Mouse (Mus musculus) T-helper 2 cell (primary cell): ENCODE results near the gene Slit3.

Experiments
- in situ Hi-C: fragments of 300-600 bp; cut with MboI, MseI; formaldehyde crosslinking; loops from one replicate; pipeline ENCODE4 v1.15.1; 2025; ENCODE audit warnings: high pct_unique_total_duplicates

Gene Slit3

DNA sequence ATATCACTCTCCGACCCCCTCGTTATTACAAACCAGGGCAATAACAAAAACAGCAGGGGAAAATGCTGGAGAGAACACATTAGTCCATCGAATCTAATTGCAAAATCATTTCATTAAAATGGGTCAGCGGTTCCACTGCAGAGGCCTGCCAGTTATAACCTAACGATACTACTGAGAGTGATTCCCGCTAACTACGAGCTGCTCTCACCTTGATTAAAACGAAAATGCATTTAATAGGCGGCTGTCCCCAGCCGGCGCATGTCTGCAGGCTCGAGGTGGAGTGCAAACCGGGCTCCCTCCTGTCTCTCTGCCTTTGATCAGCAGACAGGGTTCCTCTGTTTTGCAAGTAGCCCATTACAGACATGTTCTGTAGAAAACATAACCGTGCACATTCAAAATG, 498.4 kb downstream of the Slit3 start:
- in situ Hi-C loops, result no loop called here

DNA sequence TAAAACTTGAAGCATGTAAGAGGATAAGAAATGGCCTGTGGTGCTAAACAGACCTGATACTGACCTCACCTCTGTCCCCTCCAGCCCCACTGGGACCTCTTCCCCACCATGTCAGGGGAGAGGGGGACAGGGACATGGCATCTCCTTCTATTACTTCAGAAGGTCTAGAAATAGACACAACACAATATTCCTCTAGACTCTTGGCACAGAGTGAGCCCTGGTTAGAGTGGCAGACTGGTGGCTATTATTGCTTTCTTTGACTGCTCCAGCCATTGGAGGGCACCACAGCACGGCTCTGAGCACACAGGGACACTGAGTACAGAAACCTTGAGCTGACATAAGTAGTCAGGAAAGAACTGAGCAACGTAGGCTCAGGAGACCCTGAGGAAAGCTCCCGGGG, 501.7 kb downstream of the Slit3 start:
- in situ Hi-C loops, result no loop called here

GRCm38 (mm10) chr11:35624515-35625270, 503.7 kb downstream of the Slit3 start:
- in situ Hi-C loops, result no loop called here

DNA sequence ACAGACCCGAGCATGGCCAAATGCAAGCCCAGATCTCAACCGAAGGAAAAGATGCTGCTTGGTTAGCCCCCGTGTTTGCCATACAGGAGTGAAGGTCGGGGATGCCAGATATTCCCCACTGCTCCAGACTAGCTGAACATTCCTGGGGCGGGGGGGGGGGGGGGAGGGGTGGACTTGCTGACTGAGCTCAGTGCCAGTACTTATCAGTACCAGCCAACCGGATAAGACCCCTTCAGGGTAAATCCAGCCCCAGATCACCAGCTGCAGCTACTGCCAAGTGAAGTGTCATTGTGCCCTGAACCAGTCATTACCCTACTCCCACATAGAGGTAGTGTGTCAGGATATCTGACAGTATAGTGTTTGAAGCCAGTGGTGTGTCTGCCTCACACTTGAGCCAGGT, 504.6 kb downstream of the Slit3 start:
- in situ Hi-C loops, result no loop called here

DNA sequence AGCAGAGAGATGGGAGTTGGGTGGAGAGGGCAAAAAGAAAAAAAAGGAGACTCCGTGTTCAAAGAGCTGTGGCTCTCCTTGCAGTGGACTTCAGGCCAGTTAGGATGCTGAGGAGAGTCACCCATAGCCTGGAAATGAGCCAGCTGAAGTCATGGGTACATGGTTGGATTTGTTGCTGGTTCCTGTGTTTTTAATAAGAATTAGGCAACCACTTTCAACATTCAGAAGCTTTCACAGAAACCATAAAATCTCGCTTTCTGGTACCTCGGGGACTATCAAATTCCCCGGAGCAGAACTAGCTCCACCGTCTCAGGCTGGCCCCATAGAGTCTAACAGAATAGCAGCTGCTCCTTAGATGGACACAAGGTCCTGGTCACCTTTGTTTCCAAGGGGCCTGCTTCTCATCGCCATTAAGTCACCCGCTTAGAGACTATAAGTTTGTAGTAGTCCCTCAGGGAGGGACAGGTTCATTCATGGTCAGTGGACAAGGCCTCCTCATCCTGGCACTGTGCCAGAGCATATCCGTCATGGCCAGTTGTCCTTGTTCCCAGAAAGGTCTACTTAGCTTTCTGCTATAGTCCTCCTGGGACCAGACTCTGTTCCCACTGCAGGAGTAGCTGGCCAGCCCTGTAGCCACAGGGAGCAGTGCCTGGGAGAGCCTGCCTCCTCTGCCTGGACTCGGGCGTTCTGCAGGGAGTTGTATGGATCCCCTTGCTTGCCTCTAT, 505.3 kb downstream of the Slit3 start:
- in situ Hi-C loops, result no loop called here

DNA sequence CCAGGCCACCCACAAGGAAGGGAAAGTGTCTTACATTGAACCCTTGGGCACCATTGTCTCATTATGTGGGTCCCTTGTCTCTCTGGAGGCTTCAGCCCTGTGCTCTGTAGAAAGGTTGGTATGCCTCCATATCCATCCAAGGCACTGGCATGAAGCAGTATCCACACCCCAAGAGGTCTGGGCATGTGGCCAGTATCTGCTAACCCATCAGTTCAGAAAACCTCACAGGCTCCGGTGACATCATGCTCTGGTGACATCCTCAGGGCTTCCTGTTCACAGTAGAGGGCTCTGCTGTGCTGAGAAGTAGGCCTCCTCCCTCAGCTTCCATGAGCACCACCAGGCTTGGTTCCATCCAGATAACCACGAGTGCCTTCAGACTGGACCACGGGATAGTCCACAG, 506.8 kb downstream of the Slit3 start:
- in situ Hi-C loops, result no loop called here

GRCm38 (mm10) chr11:35632262-35632661, 511.2 kb downstream of the Slit3 start:
- in situ Hi-C loops, result no loop called here

- in situ Hi-C loops, result no loop called here
Observed at GRCm38 (mm10) chr11:35637102-35637501, 516.1 kb downstream of the Slit3 start.

DNA sequence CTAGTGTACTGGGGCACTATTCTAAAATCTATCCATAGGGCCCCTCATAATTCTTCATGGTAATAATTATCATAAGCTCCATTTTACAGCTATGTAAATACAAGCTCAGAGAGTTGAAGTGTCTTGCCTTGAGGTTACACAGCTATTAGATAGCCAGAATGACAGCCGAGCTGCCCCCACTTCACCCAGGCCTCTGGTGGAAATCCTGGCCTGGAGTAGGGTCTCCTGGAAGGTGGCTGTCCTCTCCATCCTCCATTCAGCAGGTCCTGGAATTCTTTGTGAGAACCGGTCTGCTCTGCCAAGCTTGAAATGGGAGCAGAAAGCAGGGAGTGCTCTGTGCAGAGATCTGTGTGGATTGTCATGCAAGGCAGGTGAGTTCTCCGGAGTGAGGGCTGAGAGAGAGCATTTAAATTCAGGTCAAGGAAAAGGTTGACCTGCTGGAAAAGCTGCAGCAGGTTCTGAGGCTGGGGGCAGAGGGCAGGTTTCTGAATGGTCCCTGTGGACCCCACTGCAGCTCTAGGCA, 517.9 kb downstream of the Slit3 start:
- in situ Hi-C loops, result no loop called here

GRCm38 (mm10) chr11:35639428-35639827, 518.4 kb downstream of the Slit3 start:
- in situ Hi-C loops, result no loop called here

- in situ Hi-C loops, result no loop called here
Observed at GRCm38 (mm10) chr11:35651286-35651685, 530.3 kb downstream of the Slit3 start.

DNA sequence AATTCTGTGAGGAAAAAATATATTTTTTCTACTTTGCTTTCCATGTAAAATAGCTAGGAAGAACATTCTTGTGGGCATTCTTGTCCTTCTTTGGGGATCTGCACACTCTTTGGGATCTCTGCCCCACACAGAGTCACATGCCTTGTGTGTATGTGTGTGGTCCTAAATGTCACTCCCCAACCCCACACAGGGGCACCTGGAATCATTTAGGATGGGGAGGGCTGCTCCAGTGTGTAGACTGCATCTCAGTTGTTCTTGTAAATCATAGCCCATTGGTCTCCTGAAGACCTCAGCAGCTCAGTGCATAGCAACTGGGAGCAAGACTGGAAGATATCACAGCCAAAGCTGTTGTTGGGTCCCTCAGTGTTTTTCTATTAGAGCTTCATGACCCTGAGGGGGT, 534.8 kb downstream of the Slit3 start:
- in situ Hi-C loops, result no loop called here

DNA sequence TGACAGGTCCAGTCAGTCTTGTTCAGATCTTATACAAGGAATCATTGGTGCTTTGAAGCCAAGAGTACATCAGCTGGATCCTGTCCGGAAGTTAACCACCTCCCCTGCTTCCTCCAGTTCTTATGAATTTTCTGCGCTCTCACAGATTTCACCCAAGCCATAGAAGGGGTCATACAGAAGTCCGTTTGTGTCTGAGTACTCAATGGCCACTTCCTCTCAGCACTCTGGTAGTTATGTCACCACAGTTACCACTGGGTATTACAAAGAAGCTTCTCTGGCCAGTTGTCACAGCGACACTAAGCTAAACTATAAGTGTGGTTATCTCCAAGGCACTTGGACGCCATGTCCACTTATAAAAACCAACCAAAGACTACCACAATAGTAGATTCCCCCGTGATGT, 536.6 kb downstream of the Slit3 start:
- in situ Hi-C loops, result no loop called here

- in situ Hi-C loops, result no loop called here
Observed at GRCm38 (mm10) chr11:35660967-35661366, 539.9 kb downstream of the Slit3 start.

DNA sequence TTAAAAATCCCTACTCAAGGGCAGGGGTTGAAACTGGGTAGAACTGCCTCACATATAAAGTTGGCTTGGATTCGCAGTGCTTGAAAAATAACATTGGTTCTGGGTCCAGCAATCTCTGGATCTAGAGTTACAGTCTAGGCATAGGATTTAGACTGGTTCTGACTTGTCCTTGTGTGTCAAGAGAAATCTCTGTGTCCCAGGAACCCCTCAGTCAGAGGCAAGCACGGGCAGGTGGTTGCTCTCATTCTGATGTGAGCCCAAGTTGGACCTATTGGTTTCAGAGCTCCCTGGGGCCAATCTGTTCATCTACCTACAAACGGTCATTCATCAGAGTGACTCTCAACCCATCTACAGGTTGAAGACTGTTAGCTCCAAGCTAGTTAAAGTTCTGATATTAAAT, 541.9 kb downstream of the Slit3 start:
- in situ Hi-C loops, result no loop called here

DNA sequence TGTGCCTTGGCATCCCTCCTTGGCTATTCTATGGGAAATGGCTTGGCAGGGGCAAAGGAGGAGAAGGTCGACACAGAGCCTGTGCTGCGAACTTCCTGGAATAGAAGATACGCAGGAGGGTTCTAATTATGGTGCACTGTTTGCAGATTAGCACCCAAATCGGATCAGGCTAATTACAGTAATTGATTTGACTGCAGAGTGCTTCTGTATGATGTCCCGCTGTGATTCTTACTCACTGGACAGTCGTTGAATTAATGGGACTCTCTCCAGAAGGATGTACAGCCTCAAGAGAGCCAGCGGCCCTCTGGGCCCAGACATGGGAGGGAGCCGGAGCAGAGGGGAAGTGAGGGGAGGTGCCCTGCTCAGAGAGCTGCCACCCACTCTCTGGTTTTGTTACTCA, 542.6 kb downstream of the Slit3 start:
- in situ Hi-C loops, result no loop called here

DNA sequence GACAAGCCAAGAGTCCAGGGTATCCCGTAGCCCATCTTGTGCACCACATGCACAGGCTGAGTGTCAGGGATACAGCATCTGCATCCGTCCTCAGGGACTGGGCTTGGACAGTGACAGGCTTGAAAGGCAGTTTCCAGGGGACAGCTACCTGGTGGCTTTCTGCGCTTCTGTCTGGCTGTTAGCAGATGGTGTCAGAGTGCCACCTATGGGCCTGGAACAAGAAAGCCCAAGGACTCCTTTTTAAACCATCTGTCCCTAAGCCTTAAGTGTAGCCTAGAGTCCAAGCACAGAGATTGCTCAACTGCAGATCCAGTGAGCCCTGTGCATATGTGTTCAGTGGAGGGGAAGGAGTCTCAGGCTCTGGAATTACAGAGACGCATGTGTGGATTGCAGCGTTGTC, 544.0 kb downstream of the Slit3 start:
- in situ Hi-C loops, result no loop called here

- in situ Hi-C loops, result no loop called here
Observed at GRCm38 (mm10) chr11:35667428-35667827, 546.4 kb downstream of the Slit3 start.

- in situ Hi-C loops, result no loop called here
Observed at GRCm38 (mm10) chr11:35668138-35668537, 547.1 kb downstream of the Slit3 start.

DNA sequence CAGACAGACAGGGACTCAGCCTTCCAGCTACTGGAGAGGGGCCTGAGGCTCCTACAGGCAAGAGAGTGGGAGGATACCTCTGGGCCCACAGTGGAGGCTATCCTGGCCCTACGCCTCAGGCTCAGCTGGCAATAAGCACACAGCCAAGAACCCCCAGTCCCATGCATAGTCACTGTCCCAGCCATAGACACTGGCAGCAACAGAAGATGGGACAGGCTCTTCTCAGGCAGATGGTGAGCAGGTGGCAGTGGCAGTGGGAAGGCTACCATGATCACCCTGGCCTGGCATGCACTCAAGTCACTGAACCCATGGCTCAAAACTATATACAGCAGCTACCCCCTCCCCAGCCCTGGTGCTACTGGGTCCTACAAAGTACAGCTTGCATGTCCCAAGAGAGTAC, 547.7 kb downstream of the Slit3 start:
- in situ Hi-C loops, result no loop called here

DNA sequence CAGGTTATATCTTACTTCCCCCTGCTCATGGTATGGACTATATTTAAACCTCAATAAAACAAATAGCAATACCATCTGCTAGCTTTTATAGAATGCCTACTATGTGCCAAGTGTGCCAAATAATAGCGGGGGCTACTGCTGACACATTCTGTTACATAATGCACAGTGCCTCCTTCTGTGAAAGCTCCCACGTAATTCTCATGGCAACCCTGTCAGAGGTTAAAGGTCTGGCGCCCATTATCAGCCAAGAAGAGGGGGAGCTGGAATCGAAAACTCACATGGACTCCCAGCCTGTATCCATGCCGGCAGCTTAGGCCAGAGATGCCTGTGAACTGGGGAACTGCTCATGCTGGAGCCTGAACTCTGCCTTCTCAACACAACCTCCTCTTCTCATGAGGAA, 548.5 kb downstream of the Slit3 start:
- in situ Hi-C loops, result no loop called here

- in situ Hi-C loops, result no loop called here
Observed at GRCm38 (mm10) chr11:35670181-35670580, 549.2 kb downstream of the Slit3 start.

DNA sequence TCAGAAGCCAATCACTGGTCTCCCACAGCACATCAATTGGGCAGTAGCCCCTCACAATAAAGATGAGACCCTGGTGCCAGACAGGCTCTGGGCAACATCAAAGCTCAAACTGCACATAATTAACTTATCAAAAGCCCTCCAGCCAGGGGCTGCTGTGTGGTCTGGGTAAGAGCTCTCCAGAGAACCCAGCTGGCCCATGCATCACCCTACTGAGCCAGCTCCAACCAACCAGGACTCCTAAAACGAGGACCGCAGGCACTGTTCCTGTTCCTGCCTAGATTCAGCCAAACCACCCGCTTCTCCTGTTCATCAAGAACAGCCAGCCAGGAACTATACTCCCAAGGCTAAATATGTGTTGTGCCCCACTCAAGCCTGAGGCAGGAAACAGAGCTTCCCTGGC, 549.7 kb downstream of the Slit3 start:
- in situ Hi-C loops, result no loop called here
